Mouse (Mus musculus) heart, postnatal 0 days (tissue): ENCODE results near the gene Zcchc3. TPM values are rescaled to one million over a fixed set of nuclear protein-coding genes. Genes with fewer than 3 reads are reported as not detected.

Experiments
- ATAC-seq: fragments of 200-750 bp; cut with Nextera tagmentation; 2 replicates; pipeline ENCODE4 v1.8.0; 2017; ENCODE audit warnings: low read depth, moderate number of reproducible peaks, moderate library complexity; ENCODE audit not compliant: insufficient read depth
- DNase-seq: peaks from one replicate; pipeline ENCODE4 v3.0.0-alpha.2; 2016; ENCODE audit warnings: low spot score
- H3K27ac ChIP-seq: fragments of 300-500 bp; sonication (generic); 2 replicates; pipeline ENCODE4 v1.5.1; 2014; ENCODE audit warnings: low read depth, mild to moderate bottlenecking
- H3K27me3 ChIP-seq: fragments of 300-500 bp; sonication (generic); 2 replicates; pipeline ENCODE4 v1.6.1; 2014; ENCODE audit warnings: low read length, mixed read lengths; ENCODE audit not compliant: control insufficient read depth, insufficient read depth
- H3K36me3 ChIP-seq: fragments of 300-500 bp; sonication (generic); replicated peaks from 2 replicates; pipeline ENCODE4 v1.6.1; 2014; ENCODE audit warnings: low read length, mixed read lengths; ENCODE audit not compliant: control insufficient read depth, insufficient read depth
- H3K4me1 ChIP-seq: fragments of 300-500 bp; sonication (generic); 2 replicates; pipeline ENCODE4 v1.6.1; 2014; ENCODE audit warnings: antibody characterized with exemption; ENCODE audit not compliant: control insufficient read depth, insufficient read depth
- H3K4me2 ChIP-seq: fragments of 300-500 bp; sonication (generic); 2 replicates; pipeline ENCODE4 v1.6.1; 2014; ENCODE audit warnings: low read depth, mild to moderate bottlenecking, low read length, moderate library complexity
- H3K4me3 ChIP-seq: fragments of 300-500 bp; sonication (generic); 2 replicates; pipeline ENCODE4 v1.5.1; 2014; ENCODE audit warnings: low read depth, low read length
- H3K9ac ChIP-seq: fragments of 300-500 bp; sonication (generic); replicated peaks from 2 replicates; pipeline ENCODE4 v1.6.1; 2014; ENCODE audit warnings: low read depth, low read length, mixed read lengths
- H3K9me3 ChIP-seq: fragments of 300-500 bp; sonication (generic); replicated peaks from 2 replicates; pipeline ENCODE4 v1.6.1; 2016; ENCODE audit warnings: low read length; ENCODE audit not compliant: control insufficient read depth
- CTCF ChIP-seq: IDR thresholded peaks from 2 replicates; pipeline ENCODE4 v1.5.1; 2016; ENCODE audit warnings: antibody characterized with exemption, control low read depth, low read depth
- EP300 ChIP-seq: IDR thresholded peaks from 2 replicates; pipeline ENCODE4 v1.6.1; 2016; ENCODE audit warnings: antibody characterized with exemption, low read depth
- WGBS: fragments of 180-500 bp; shearing (Covaris S2); extraction: QIAGEN DNeasy Blood & Tissue Kit; methylation state at CpG from one replicate; pipeline ENCODE4 v1.1.7; 2014; 5-methylcytosine and 5-hydroxymethylcytosine counted together
- polyA plus RNA-seq: library from polyadenylated mRNA; unstranded; fragments of >200 nt; fragmentation: Nextera tagmentation; extraction: Ambion mirVana; gene quantifications from 2 replicates; pipeline ENCODE4 v1.2.1, GENCODE M21; 2015
- total RNA-seq: library from RNA; depleted of rRNA; stranded (reverse); fragments of >200 nt; gene quantifications from 2 replicates; pipeline ENCODE4 v1.2.3, GENCODE M21; 2014; ENCODE audit warnings: low replicate concordance

Gene Zcchc3
- total and polyA plus RNA-seq, 2 experiments from 2014 or later: 20.6 to 27.2 TPM

DNA sequence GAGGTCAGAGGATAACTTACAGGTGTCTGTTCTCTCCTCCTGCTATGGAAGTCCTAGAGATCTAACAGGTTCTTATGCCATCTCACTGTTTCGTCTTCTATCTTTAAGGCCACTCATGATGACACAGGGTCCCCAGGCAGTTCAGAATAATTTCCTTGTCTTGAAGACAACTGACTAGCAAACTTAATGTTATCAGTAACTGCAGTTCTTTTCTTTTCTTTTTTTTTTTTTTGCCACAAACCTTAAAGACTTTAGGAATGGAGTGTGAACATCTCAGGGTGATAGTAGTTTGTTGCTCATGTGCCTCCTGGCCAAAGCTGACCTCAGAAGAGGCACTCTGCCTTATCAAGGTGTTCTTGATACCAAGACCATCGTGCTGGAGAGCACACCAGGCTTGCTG is 31.8 kb upstream of the Zcchc3 start:
- TF ChIP-seq CTCF (no peak), EP300 (no peak)
- DNase-seq: no peak
- H3K4me1 ChIP-seq: peaks cover 7% of the 10 kb centered on the region; the same call in 1 of the 2 replicates
- H3K9ac ChIP-seq: no peak overlapping the region
- ATAC-seq: no peak
- no peak overlapping the region for H3K27ac ChIP-seq
- no peaks in the 10 kb centered on the region for H3K9me3 ChIP-seq
- H3K27me3 ChIP-seq: no peaks in the 10 kb centered on the region
- H3K4me2 ChIP-seq: no peak overlapping the region
- no peaks in the 10 kb centered on the region for H3K36me3 ChIP-seq
- no peak overlapping the region for H3K4me3 ChIP-seq
- WGBS: 45% methylated on average over 2 of the region's 2 CpGs

DNA sequence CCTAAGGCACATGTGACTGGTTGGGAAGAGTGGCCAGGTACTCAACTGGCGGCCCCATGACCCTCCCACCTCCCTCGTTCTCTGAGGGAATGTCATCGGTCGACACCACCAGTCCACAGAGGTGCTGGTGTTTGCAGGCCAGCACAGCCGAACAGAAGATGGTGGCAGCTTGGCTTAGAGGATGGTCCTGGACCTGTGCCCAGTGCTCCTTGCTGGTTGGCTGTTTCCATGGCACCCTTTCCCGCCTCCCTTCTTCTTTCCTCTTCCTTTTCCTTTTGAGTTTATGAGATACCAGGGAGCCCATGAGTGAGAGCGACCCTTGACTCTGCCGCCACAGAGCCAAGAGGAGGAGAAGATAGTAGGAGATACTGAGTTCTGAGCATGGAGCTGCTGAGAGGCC is 28.5 kb upstream of the Zcchc3 start:
- 74% methylated on average over 8 of the region's 8 CpGs for WGBS
- H3K36me3 ChIP-seq: no peaks in the 10 kb centered on the region
- no peak for TF ChIP-seq CTCF
- TF ChIP-seq EP300: no peak

GRCm38 (mm10) chr2:152442322-152442721 is 27.5 kb upstream of the Zcchc3 start:
- Histone ChIP-seq H3K4me2 (no peak overlapping the region), H3K36me3 (no peaks in the 10 kb centered on the region), H3K27ac (no peak overlapping the region), H3K9me3 (no peaks in the 10 kb centered on the region), H3K27me3 (no peaks in the 10 kb centered on the region), H3K4me3 (no peak overlapping the region), H3K4me1 (peaks cover 10% of the 10 kb centered on the region; the same call in 1 of the 2 replicates), H3K9ac (no peak overlapping the region)
- WGBS: 79% methylated on average over 4 of the region's 4 CpGs
- no peak for TF ChIP-seq EP300
- TF ChIP-seq CTCF: no peak
- ATAC-seq: no peak
- DNase-seq: no peak

More for the DNA sequence above, 28.5 kb upstream of the Zcchc3 start:
- H3K4me2 ChIP-seq: no peak overlapping the region
- DNase-seq (no peak), ATAC-seq (no peak)
- H3K27me3 ChIP-seq: no peaks in the 10 kb centered on the region
- H3K9me3 ChIP-seq: no peaks in the 10 kb centered on the region
- no peak overlapping the region for H3K4me3 ChIP-seq
- H3K4me1 ChIP-seq: peaks cover 7% of the 10 kb centered on the region; the same call in 1 of the 2 replicates
- H3K9ac ChIP-seq: no peak overlapping the region
- H3K27ac ChIP-seq: no peak overlapping the region

- WGBS: 84% methylated on average over 2 of the region's 2 CpGs
Measured at GRCm38 (mm10) chr2:152439833-152440232, 25.0 kb upstream of the Zcchc3 start.

DNA sequence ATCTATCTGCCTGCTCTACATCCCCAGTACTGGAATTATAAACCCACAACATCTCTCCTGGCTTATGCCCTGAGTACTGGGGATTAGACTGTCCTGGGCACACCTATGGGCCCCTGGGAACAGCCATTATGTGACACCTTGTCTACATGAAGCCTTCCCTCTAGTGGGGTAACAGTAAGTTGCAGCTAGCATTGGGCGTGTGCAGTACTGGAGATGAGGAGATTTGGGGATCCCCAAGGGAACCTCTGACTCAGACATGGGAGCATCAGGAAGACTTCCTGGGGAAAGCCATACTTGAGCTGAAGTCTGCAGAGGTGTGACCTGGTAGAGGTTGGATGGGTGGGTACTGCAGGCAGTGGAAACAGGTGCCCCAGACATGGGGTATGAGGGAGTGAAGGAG is 24.1 kb upstream of the Zcchc3 start:
- H3K9me3 ChIP-seq: no peaks in the 10 kb centered on the region
- H3K4me1 ChIP-seq: 0 out of 2 replicates have a peak, but pooled peaks cover 10% of the 10 kb centered on the region
- no peak for DNase-seq
- no peaks in the 10 kb centered on the region for H3K27me3 ChIP-seq
- TF ChIP-seq EP300 (no peak), CTCF (peak; percentile 44)
- 70% methylated on average over 1 of the region's 1 CpGs for WGBS
- no peak overlapping the region for H3K4me2 ChIP-seq
- H3K36me3 ChIP-seq: no peaks in the 10 kb centered on the region
- H3K27ac ChIP-seq: no peak overlapping the region
- ATAC-seq: no peak
- no peak overlapping the region for H3K9ac ChIP-seq
- H3K4me3 ChIP-seq: no peak overlapping the region

More at GRCm38 (mm10) chr2:152439833-152440232, 25.0 kb upstream of the Zcchc3 start:
- DNase-seq (no peak), ATAC-seq (no peak)
- no peak for TF ChIP-seq CTCF
- TF ChIP-seq EP300: no peak
- Histone ChIP-seq H3K27me3 (no peaks in the 10 kb centered on the region), H3K4me2 (no peak overlapping the region), H3K9me3 (no peaks in the 10 kb centered on the region), H3K36me3 (no peaks in the 10 kb centered on the region), H3K27ac (no peak overlapping the region), H3K4me3 (no peak overlapping the region), H3K9ac (no peak overlapping the region), H3K4me1 (0 out of 2 replicates have a peak, but pooled peaks cover 10% of the 10 kb centered on the region)
